Comparison of ENCODE assay signal across 29 mouse cellular contexts in the genomic region with DNA sequence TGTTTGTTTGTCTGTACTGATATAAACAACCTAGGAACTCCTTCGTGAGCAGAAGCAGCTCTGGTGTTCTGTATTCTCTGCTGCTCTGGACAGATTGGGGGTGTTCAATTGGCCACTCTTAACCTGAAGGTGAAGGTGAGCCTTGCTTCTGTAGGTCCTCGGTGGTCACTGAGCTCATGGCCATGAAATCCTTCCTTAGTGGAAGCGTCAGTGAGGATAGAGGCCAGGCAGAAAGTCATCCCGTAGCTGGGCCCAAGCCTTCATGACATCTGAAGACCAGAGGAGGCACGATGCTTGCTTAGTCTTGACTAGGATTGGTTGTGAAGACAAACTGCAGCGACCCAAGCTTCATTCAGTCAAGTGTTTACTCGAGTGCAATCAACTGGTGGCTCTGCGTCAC. TPM values are rescaled to one million over a fixed set of nuclear protein-coding genes. Genes with fewer than 3 reads are reported as not detected.
"Had no signal": no experiment of that assay in that cellular context is flagged by ENCODE, and none has a peak within 500 bp of the region (broad histone marks: within the 10 kb centered on the region; RNA-seq: fewer than 3 reads in every experiment).

No protein-coding gene starts in this region.

- H3K4me1 ChIP-seq: forebrain, embryonic 12.5 days; forebrain, embryonic 13.5 days; forebrain, embryonic 15.5 days had no signal

- H3K9ac ChIP-seq: embryonic facial prominence, embryonic 12.5 days; embryonic facial prominence, embryonic 13.5 days; embryonic facial prominence, embryonic 15.5 days; forebrain, embryonic 12.5 days; forebrain, embryonic 13.5 days; forebrain, embryonic 15.5 days; forebrain, postnatal 0 days had no signal

- H3K4me2 ChIP-seq: embryonic facial prominence, embryonic 12.5 days; embryonic facial prominence, embryonic 13.5 days; embryonic facial prominence, embryonic 15.5 days; forebrain, embryonic 12.5 days; forebrain, embryonic 13.5 days; forebrain, embryonic 15.5 days had no signal

- H3K36me3 ChIP-seq: embryonic facial prominence, embryonic 10.5 days; embryonic facial prominence, embryonic 12.5 days; embryonic facial prominence, embryonic 13.5 days; embryonic facial prominence, embryonic 15.5 days; forebrain, embryonic 10.5 days; forebrain, embryonic 12.5 days; forebrain, embryonic 15.5 days had no signal

- H3K9me3 ChIP-seq: embryonic facial prominence, embryonic 10.5 days; embryonic facial prominence, embryonic 12.5 days; embryonic facial prominence, embryonic 13.5 days; embryonic facial prominence, embryonic 15.5 days; forebrain, embryonic 10.5 days; forebrain, embryonic 12.5 days; forebrain, embryonic 13.5 days; forebrain, embryonic 15.5 days had no signal

- H3K4me3 ChIP-seq: embryonic facial prominence, embryonic 10.5 days; embryonic facial prominence, embryonic 12.5 days; embryonic facial prominence, embryonic 13.5 days; embryonic facial prominence, embryonic 15.5 days; erythroblast, embryonic 14.5 days; forebrain, embryonic 10.5 days; forebrain, embryonic 12.5 days; forebrain, embryonic 13.5 days; forebrain, embryonic 15.5 days; gastrocnemius, adult 2 months; heart, adult 2 months had no signal

- ATAC-seq: forebrain, embryonic 13.5 days; forebrain, embryonic 14.5 days; forebrain, embryonic 15.5 days; forebrain, embryonic 16.5 days; forebrain, postnatal 0 days had no signal

- H3K27ac ChIP-seq: embryonic facial prominence, embryonic 10.5 days; embryonic facial prominence, embryonic 12.5 days; embryonic facial prominence, embryonic 13.5 days; embryonic facial prominence, embryonic 15.5 days; forebrain, embryonic 10.5 days; forebrain, embryonic 12.5 days; forebrain, embryonic 13.5 days; forebrain, embryonic 15.5 days; gastrocnemius, adult 2 months; heart, adult 2 months had no signal

- DNase-seq: cerebellum, adult 2 months; cerebellum, adult 8-10 months; cerebellum, adult 9-10 months; cerebellum, adult 9-11 months; cerebellum, postnatal 10 days; cerebellum, postnatal 14 days; cerebellum, postnatal 25 days; cerebellum, postnatal 36 days; embryo, embryonic 11 days; forebrain, postnatal 0 days; gastrocnemius, adult 2 months; gastrocnemius, postnatal 10 days; gastrocnemius, postnatal 14 days; gastrocnemius, postnatal 25 days; gastrocnemius, postnatal 36 days; heart, adult 18-20 months; heart, adult 2 months had no signal

- H3K27me3 ChIP-seq: embryonic facial prominence, embryonic 12.5 days; embryonic facial prominence, embryonic 13.5 days; embryonic facial prominence, embryonic 15.5 days; forebrain, embryonic 13.5 days; forebrain, embryonic 15.5 days had no signal

RNA-seq across cellular contexts. Expression of a gene that starts 35.9 kb away (rescaled TPM):
- polyA plus RNA-seq: frontal cortex, adult 2 months; heart, adult 2 months had no signal
